Comparison of ENCODE assay signal across 35 mouse cellular contexts in genomic region chr14:43821869-43822268, GRCm38 (mm10). TPM values are rescaled to one million over a fixed set of nuclear protein-coding genes. Genes with fewer than 3 reads are reported as not detected.
"Had no signal": no experiment of that assay in that cellular context is flagged by ENCODE, and none has a peak within 500 bp of the region (broad histone marks: within the 10 kb centered on the region; RNA-seq: fewer than 3 reads in every experiment).

No protein-coding gene starts in this region.

RNA-seq across cellular contexts. Expression of gene Gm8180, which starts 37.3 kb away (rescaled TPM):
- total RNA-seq: forebrain, postnatal 0 days; gastrocnemius, adult 2 months; gastrocnemius, postnatal 10 days; gastrocnemius, postnatal 25 days; gastrocnemius, postnatal 4 days; heart, adult 2 months; heart, postnatal 10 days; heart, postnatal 25 days; heart, postnatal 4 days; hindbrain, postnatal 0 days; layer of hippocampus, adult 18-20 months; layer of hippocampus, adult 8-10 months; layer of hippocampus, postnatal 14 days; layer of hippocampus, postnatal 36 days; left cerebral cortex, adult 18-20 months; left cerebral cortex, adult 8-10 months; left cerebral cortex, postnatal 10 days; left cerebral cortex, postnatal 25 days; left cerebral cortex, postnatal 4 days had no signal
- polyA plus RNA-seq: forebrain, postnatal 0 days; frontal cortex, adult 2 months; heart, adult 2 months; heart, embryonic 11.5 days; heart, embryonic 14.5 days; heart, embryonic 16.5 days; hindbrain, embryonic 11.5 days; hindbrain, embryonic 13.5 days; hindbrain, embryonic 15.5 days; hindbrain, postnatal 0 days; intestine, embryonic 14.5 days; intestine, embryonic 16.5 days; kidney, adult 2 months; kidney, embryonic 15.5 days; kidney, postnatal 0 days; large intestine, adult 2 months; limb, embryonic 11.5 days; limb, embryonic 13.5 days; limb, embryonic 15.5 days had no signal

RNA-seq across cellular contexts. Expression of gene Ear1, which starts 53.4 kb away (rescaled TPM):
- total RNA-seq: forebrain, postnatal 0 days; gastrocnemius, adult 2 months; gastrocnemius, postnatal 25 days; gastrocnemius, postnatal 4 days; heart, adult 2 months; heart, postnatal 10 days; heart, postnatal 25 days; heart, postnatal 4 days; hindbrain, postnatal 0 days; layer of hippocampus, adult 18-20 months; layer of hippocampus, adult 8-10 months; layer of hippocampus, postnatal 14 days; layer of hippocampus, postnatal 36 days; left cerebral cortex, adult 18-20 months; left cerebral cortex, adult 8-10 months; left cerebral cortex, postnatal 10 days; left cerebral cortex, postnatal 25 days; left cerebral cortex, postnatal 4 days had no signal
- polyA plus RNA-seq: forebrain, postnatal 0 days; heart, adult 2 months; heart, embryonic 11.5 days; heart, embryonic 14.5 days; hindbrain, embryonic 11.5 days; hindbrain, embryonic 13.5 days; hindbrain, embryonic 15.5 days; hindbrain, postnatal 0 days; intestine, embryonic 14.5 days; intestine, embryonic 16.5 days; kidney, adult 2 months; kidney, postnatal 0 days; large intestine, adult 2 months; limb, embryonic 11.5 days had no signal
